Mouse (Mus musculus): ENCODE measurements around the gene Clip2.

- TF ChIP-seq CTCF (conservative IDR thresholded peaks at IDR 0.05; ENCODE audit: low read length) (no peak), NANOG (IDR thresholded peaks at IDR 0.05; ENCODE audit: borderline replicate concordance, low read length) (no peak)
Observed at GRCm38 (mm10) chr5:134439481-134439880, 112.8 kb downstream of the Clip2 start.

Data from E14TG2a.4 (cell line).